Mouse (Mus musculus) naive thymus-derived CD4-positive, alpha-beta T cell, adult 2 months (primary cell): ENCODE results near the gene Abcc4.

Source experiments
- DNase-seq: peaks from one replicate; pipeline ENCODE4 v3.0.0-alpha.2; 2011; ENCODE audit warnings: low read depth

Gene Abcc4

GRCm38 (mm10) chr14:118433848-118434247, 272.2 kb downstream of the Abcc4 start:
- no peak for DNase-seq
